Mouse (Mus musculus): ENCODE data around the gene Myom1. TPM values are rescaled to one million over a fixed set of nuclear protein-coding genes. Genes with fewer than 3 reads are reported as not detected.

Myom1 gene
- polyA plus RNA-seq, 1 experiment from 2014 or later, result 10.8 TPM

DNA sequence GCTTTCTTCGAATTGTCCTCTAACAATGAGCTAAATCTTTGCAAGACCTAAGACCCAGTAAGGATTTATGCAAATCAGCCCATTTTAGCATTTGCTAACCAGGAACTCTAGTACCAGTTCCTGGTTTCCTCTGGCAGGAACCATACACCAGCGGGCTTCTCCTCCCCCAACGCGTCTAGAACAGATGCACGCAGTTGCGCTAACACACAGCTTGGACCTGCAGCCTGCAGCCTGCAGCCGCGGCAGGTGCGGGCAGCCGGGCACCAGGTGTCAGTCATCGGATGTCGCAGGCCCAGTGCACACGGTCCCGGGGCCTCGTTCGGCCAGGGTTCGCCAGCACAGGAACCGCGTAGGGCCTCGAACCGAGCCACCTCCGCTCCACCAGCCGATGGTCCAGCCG lies 12.4 kb upstream of the Myom1 start:
- H3K4me2 ChIP-seq (ENCODE audit: low read depth, low read length), result peak overlapping the region; percentile 63
- no peaks in the 10 kb centered on the region; the same call in 1 of the 2 replicates for H3K9me3 ChIP-seq (ENCODE audit: control insufficient read depth, low read length)
- peak overlapping the region; percentile 91 for H3K4me3 ChIP-seq (ENCODE audit: low read length)
- ATAC-seq, result peak; percentile 36
- WGBS, result 1% methylated on average over 24 of the region's 24 CpGs
- peaks cover 56% of the 10 kb centered on the region for H3K4me1 ChIP-seq (ENCODE audit: control insufficient read depth, insufficient read depth, low read length)
- H3K27ac ChIP-seq (ENCODE audit: low read length), result peak overlapping the region; percentile 84
- H3K27me3 ChIP-seq (replicated peaks; ENCODE audit: control insufficient read depth, insufficient read depth, low read length), result no peaks in the 10 kb centered on the region
- H3K36me3 ChIP-seq (ENCODE audit: control insufficient read depth, insufficient read depth, low read length), result peaks cover 16% of the 10 kb centered on the region
- peak overlapping the region; percentile 93 for H3K9ac ChIP-seq (ENCODE audit: low read depth, low read length)

DNA sequence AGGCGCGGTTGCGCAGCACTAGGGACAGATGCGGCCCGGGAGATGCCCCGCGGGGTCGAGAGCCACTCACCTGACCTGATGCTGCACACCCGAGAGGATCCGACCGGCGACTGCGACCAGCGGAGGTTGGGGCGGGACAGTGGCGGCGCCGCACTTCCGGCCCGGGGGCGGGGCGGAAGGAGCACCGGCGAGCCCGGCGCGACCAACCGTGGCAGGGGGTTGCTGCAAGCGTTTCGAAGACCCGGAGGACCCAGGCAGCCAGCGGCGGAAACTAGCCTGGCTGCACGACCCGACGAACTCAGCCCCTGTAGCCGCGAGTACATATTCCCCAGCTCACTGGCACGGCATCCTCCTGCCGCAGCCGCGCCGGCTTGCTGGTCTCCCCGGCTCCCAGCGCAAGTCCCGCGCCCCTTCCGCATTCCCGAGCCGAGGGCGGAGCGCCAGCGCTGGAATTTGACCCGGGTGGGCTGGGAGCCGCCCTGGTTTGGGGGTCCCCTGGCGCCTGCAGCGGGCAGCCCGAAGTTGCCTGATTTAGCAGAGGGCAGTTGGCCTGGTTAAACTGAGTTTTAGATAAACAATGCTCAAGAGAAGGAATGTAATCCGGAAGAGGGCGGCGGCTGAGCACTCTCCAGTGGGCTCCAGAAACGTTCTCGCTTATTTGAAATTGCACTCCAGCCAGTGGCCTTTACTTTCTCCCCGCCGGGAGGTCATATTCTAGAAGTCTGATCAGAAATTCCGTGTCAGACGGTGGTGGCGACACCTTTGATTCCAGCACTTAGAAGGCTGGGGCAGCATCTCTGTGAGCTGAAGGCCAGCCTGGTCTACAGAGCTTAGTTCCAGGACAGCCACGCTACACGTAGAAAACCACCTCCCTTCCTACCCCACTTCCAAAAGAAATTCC lies 11.8 kb upstream of the Myom1 start:
- Histone ChIP-seq H3K4me2 (ENCODE audit: low read depth, low read length) (peak overlapping the region; percentile 63), H3K4me3 (ENCODE audit: low read length) (peak overlapping the region; percentile 91), H3K9me3 (ENCODE audit: control insufficient read depth, low read length) (no peaks in the 10 kb centered on the region), H3K27ac (ENCODE audit: low read length) (peak overlapping the region; percentile 84), H3K27me3 (replicated peaks; ENCODE audit: control insufficient read depth, insufficient read depth, low read length) (no peaks in the 10 kb centered on the region), H3K36me3 (ENCODE audit: control insufficient read depth, insufficient read depth, low read length) (0 out of 2 replicates have a peak, but pooled peaks cover 15% of the 10 kb centered on the region), H3K4me1 (ENCODE audit: control insufficient read depth, insufficient read depth, low read length) (peaks cover 53% of the 10 kb centered on the region), H3K9ac (ENCODE audit: low read depth, low read length) (peak overlapping the region; percentile 93)
- peak; percentile 83 for ATAC-seq
- under 1% methylated on average over 70 of the region's 70 CpGs for WGBS

DNA sequence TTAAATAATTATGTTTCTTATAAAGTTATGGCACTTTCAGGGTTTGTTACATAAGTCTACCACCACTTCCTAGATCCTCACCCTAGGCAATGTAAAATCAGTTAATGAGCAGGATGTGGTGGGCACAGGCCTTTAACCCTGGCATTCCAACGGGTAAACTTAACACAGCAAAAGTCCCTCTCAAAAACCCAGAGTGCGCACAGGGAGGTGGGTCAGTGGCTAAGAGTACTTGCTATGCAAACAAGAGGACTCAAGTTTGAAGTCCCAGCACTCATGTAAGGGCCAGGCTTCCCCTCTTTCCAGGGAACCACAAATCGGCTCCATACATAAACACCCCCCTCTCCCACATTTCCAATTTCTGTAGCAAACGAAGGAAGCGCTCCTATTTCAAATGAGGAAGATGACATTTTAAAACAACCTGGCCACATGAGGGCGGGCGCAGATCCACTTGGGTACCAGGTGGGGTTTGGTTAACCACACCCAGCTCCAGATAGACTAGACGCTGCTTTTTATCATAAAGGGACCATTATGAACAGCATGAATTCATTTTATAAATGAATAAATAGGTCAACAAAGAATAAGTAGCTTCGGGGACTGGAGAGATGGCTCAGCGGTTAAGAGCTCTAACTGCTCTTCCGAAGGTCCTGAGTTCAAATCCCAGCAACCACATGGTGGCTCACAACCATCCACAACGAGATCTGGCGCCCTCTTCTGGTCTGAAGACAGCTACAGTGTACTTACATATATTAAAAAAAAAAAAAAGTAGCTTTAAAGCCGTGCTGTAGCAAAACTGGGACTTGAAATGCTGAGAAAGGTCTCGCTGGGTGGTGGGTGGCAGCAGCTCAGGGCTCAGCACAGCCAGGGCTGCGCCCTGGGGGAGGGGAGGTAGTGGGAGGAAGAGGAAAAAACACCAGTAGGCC lies 10.5 kb upstream of the Myom1 start:
- Histone ChIP-seq H3K4me3 (ENCODE audit: low read length) (no peak overlapping the region), H3K27ac (ENCODE audit: low read length) (peak overlapping the region; percentile 84), H3K9me3 (ENCODE audit: control insufficient read depth, low read length) (no peaks in the 10 kb centered on the region), H3K36me3 (ENCODE audit: control insufficient read depth, insufficient read depth, low read length) (0 out of 2 replicates have a peak, but pooled peaks cover 17% of the 10 kb centered on the region), H3K27me3 (replicated peaks; ENCODE audit: control insufficient read depth, insufficient read depth, low read length) (no peaks in the 10 kb centered on the region), H3K4me2 (ENCODE audit: low read depth, low read length) (no peak overlapping the region), H3K4me1 (ENCODE audit: control insufficient read depth, insufficient read depth, low read length) (peaks cover 45% of the 10 kb centered on the region), H3K9ac (ENCODE audit: low read depth, low read length) (0 out of 2 replicates have a peak overlapping the region, but pooled peaks have one; percentile 20)
- no peak for ATAC-seq
- WGBS, result 80% methylated on average over 16 of the region's 16 CpGs

DNA sequence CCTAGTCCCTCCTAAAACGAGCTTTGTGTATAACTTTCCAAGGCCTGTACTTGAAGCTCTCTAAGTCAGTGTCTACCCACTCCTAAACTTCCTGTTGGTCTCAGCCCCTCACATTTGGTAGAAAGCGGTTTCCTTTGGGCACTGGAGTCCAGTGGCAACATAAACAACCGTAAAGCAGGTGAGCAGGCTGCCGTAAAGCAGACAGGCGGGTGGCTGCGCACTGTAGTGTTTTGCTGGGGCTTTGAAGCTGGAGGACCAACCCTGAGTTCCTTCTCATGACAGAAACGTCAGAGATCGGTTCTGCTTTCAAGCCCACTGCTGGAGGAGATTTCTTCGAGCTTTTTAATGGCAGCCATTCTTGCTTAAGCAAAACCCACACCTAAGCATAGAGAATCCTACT lies 9.8 kb upstream of the Myom1 start:
- H3K27ac ChIP-seq (ENCODE audit: low read length), result peak overlapping the region; percentile 34; the same call in 1 of the 2 replicates

DNA sequence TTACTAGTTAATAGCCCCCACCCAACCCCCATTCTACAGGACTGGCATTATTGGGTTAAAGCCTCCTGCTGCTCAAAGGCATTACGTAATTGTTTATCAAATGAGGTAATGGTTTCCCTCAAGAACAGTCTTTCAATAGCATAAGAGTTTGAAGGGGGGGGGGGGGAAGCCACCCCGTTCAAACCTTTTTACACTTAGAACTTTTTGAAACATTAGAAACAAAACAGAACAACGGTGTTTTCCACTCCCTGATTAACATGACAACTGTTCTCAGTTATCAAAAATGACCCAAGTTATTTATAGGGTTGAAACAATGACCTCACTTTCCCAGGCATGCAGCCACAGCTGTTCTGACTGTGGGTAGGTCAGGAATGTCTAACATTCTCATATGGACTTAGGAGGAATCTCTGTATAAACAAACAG lies 9.0 kb upstream of the Myom1 start:
- ATAC-seq, result no peak
- Histone ChIP-seq H3K36me3 (ENCODE audit: control insufficient read depth, insufficient read depth, low read length) (0 out of 2 replicates have a peak, but pooled peaks cover 17% of the 10 kb centered on the region), H3K4me3 (ENCODE audit: low read length) (no peak overlapping the region), H3K27me3 (replicated peaks; ENCODE audit: control insufficient read depth, insufficient read depth, low read length) (no peaks in the 10 kb centered on the region), H3K9ac (ENCODE audit: low read depth, low read length) (no peak overlapping the region), H3K9me3 (ENCODE audit: control insufficient read depth, low read length) (no peaks in the 10 kb centered on the region), H3K27ac (ENCODE audit: low read length) (peak overlapping the region; percentile 83; the same call in 1 of the 2 replicates), H3K4me1 (ENCODE audit: control insufficient read depth, insufficient read depth, low read length) (peaks cover 44% of the 10 kb centered on the region), H3K4me2 (ENCODE audit: low read depth, low read length) (no peak overlapping the region)
- 15% methylated on average over 3 of the region's 3 CpGs for WGBS

More for the DNA sequence above, 9.8 kb upstream of the Myom1 start:
- H3K9ac ChIP-seq (ENCODE audit: low read depth, low read length), result 0 out of 2 replicates have a peak overlapping the region, but pooled peaks have one; percentile 20
- H3K4me2 ChIP-seq (ENCODE audit: low read depth, low read length), result no peak overlapping the region
- no peak overlapping the region for H3K4me3 ChIP-seq (ENCODE audit: low read length)
- H3K27me3 ChIP-seq (replicated peaks; ENCODE audit: control insufficient read depth, insufficient read depth, low read length), result no peaks in the 10 kb centered on the region
- no peaks in the 10 kb centered on the region for H3K9me3 ChIP-seq (ENCODE audit: control insufficient read depth, low read length)
- 66% methylated on average over 9 of the region's 9 CpGs for WGBS
- H3K4me1 ChIP-seq (ENCODE audit: control insufficient read depth, insufficient read depth, low read length), result peaks cover 41% of the 10 kb centered on the region
- H3K36me3 ChIP-seq (ENCODE audit: control insufficient read depth, insufficient read depth, low read length), result 0 out of 2 replicates have a peak, but pooled peaks cover 17% of the 10 kb centered on the region
- ATAC-seq, result no peak

DNA sequence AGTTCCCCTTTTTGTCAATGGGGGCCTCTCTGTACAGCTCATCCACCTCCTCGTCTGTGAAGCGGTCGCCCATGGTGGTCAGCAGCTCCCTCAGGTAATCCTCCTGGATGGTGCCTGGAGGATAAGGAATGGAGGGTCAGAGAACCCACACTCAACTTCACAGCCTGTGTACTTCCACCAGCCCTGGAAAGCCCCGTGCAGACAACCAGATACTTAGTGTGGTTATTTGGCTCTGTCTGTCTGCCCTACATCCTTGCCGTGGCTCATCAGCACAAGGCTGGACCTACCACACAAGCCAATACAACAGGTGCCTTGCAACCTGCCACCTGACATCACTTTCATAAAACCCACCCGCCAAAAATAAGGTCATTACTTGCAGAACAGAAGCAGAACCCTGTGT lies 7.8 kb upstream of the Myom1 start:
- no peak overlapping the region for H3K4me2 ChIP-seq (ENCODE audit: low read depth, low read length)
- ATAC-seq, result no peak
- H3K4me3 ChIP-seq (ENCODE audit: low read length), result no peak overlapping the region
- H3K27me3 ChIP-seq (replicated peaks; ENCODE audit: control insufficient read depth, insufficient read depth, low read length), result no peaks in the 10 kb centered on the region
- H3K27ac ChIP-seq (ENCODE audit: low read length), result peak overlapping the region; percentile 0; the same call in 1 of the 2 replicates
- no peak overlapping the region for H3K9ac ChIP-seq (ENCODE audit: low read depth, low read length)
- no peaks in the 10 kb centered on the region for H3K9me3 ChIP-seq (ENCODE audit: control insufficient read depth, low read length)
- 82% methylated on average over 6 of the region's 6 CpGs for WGBS
- H3K36me3 ChIP-seq (ENCODE audit: control insufficient read depth, insufficient read depth, low read length), result 0 out of 2 replicates have a peak, but pooled peaks cover 17% of the 10 kb centered on the region
- H3K4me1 ChIP-seq (ENCODE audit: control insufficient read depth, insufficient read depth, low read length), result peaks cover 40% of the 10 kb centered on the region

DNA sequence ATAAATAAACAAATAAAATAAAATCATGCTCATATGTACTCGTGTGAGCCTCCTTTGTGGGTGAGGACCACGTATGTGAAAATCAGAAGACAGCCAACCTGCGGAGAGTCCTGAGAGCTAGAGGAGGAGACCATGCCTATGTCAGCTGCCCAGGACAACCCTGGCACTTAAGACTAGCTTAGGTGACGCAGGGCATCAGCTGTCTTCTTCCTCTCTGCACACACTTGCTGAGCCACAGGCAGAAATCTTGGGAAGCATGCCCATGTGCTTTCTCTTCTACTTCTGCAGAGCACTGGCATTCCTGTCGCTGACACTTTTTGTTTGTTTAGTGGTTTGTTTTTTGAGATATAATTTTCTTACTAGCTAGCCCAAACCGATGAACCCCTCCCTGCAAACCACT lies 6.9 kb upstream of the Myom1 start:
- no peak overlapping the region for H3K9ac ChIP-seq (ENCODE audit: low read depth, low read length)
- H3K4me1 ChIP-seq (ENCODE audit: control insufficient read depth, insufficient read depth, low read length), result peaks cover 48% of the 10 kb centered on the region
- H3K4me2 ChIP-seq (ENCODE audit: low read depth, low read length), result no peak overlapping the region
- 0 out of 2 replicates have a peak, but pooled peaks cover 17% of the 10 kb centered on the region for H3K36me3 ChIP-seq (ENCODE audit: control insufficient read depth, insufficient read depth, low read length)
- no peak for ATAC-seq
- no peak overlapping the region for H3K4me3 ChIP-seq (ENCODE audit: low read length)
- H3K27ac ChIP-seq (ENCODE audit: low read length), result no peak overlapping the region
- WGBS, result 91% methylated on average over 6 of the region's 6 CpGs
- H3K9me3 ChIP-seq (ENCODE audit: control insufficient read depth, low read length), result no peaks in the 10 kb centered on the region
- H3K27me3 ChIP-seq (replicated peaks; ENCODE audit: control insufficient read depth, insufficient read depth, low read length), result no peaks in the 10 kb centered on the region

DNA sequence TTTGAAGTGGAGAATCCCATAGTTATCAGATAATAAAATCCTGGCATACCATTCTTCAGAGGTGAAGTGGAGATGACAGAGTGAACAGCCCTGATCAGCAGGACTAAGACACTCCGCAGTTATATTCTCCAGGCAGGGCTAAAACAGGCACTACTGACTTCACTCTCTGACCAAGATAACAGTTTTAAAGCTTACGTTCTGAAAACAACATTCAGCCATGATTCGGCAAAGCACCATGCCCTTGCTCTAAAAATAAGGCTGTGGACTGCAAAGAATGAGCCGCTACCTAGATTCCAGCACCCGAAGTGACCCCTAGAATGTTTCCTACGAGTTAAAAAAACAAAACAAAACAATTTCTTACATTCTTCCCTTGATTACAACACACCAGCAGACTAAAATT lies 4.6 kb upstream of the Myom1 start:
- Histone ChIP-seq H3K4me1 (ENCODE audit: control insufficient read depth, insufficient read depth, low read length) (peaks cover 33% of the 10 kb centered on the region), H3K4me3 (ENCODE audit: low read length) (no peak overlapping the region), H3K9ac (ENCODE audit: low read depth, low read length) (no peak overlapping the region), H3K4me2 (ENCODE audit: low read depth, low read length) (no peak overlapping the region), H3K36me3 (ENCODE audit: control insufficient read depth, insufficient read depth, low read length) (0 out of 2 replicates have a peak, but pooled peaks cover 8% of the 10 kb centered on the region), H3K27ac (ENCODE audit: low read length) (no peak overlapping the region), H3K27me3 (replicated peaks; ENCODE audit: control insufficient read depth, insufficient read depth, low read length) (no peaks in the 10 kb centered on the region), H3K9me3 (ENCODE audit: control insufficient read depth, low read length) (no peaks in the 10 kb centered on the region)
- WGBS, result 77% methylated on average over 6 of the region's 6 CpGs
- no peak for ATAC-seq
